Mouse (Mus musculus): Measurements from ENCODE around the gene Kxd1. TPM values are rescaled to one million over a fixed set of nuclear protein-coding genes. Genes with fewer than 3 reads are reported as not detected.
A peak's percentile ranks its signal among the peaks of the same experiment; 100 is the strongest.

Kxd1 gene
- polyA plus RNA-seq, 1 experiment from 2014 or later = 52.6 TPM

DNA sequence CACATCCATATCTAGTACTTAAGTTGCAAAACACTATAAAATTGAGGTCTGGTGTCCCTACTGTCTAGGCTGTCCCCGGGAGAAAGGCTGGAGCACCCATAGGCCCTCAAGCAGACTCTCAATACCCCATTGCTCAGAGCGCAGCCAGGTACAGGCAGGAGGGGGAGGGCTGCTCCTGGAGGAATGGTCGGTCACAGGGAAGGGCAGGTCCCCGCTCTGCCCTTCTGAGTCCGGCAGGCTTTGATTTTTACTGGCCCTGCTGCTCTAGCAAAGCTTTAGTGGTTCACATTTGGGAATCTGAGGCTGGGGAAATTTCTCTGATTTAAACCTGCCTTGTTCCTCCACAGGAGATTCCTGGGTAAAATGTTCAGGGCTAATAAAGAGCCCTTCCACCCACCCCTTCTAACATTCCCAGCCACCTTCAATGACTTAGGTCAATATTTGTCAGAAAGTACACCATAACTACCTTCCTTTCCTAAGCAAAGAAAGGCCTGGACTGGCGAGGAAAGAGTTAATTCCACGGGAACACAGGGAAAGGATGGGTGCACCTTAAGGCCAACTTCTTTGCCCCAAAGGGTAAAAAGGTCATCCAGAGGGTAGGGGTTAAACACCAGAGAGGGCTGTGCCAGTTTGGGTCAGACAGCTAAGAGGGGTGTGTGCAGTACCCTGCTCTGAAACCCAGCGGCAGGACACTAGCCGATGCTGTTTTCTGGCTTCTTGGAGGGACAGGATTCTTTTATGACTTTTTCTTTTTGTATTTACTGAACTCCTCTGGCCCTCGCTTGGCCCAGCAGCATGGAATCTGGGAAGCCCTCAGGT lies 37.5 kb downstream of the Kxd1 start:
- Histone ChIP-seq H3K27ac (ENCODE audit: low read depth, low read length) (no peak overlapping the region), H3K27me3 (ENCODE audit: control insufficient read depth, insufficient read depth, low read length) (peaks cover 99% of the 10 kb centered on the region), H3K36me3 (ENCODE audit: control insufficient read depth, insufficient read depth, low read length) (no peaks in the 10 kb centered on the region), H3K4me1 (replicated peaks; ENCODE audit: control insufficient read depth, insufficient read depth, low read length) (peaks cover 22% of the 10 kb centered on the region), H3K4me2 (replicated peaks; ENCODE audit: low read depth, low read length) (no peak overlapping the region), H3K9me3 (ENCODE audit: control insufficient read depth, low read length) (no peaks in the 10 kb centered on the region), H3K9ac (ENCODE audit: low read depth, low read length) (no peak overlapping the region), H3K4me3 (ENCODE audit: low read depth, low read length) (no peak overlapping the region)
- ATAC-seq (ENCODE audit: low FRiP score) = no peak
- DNase-seq (ENCODE audit: low spot score) = no peak
- 3% methylated on average over 10 of the region's 10 CpGs for WGBS

DNA sequence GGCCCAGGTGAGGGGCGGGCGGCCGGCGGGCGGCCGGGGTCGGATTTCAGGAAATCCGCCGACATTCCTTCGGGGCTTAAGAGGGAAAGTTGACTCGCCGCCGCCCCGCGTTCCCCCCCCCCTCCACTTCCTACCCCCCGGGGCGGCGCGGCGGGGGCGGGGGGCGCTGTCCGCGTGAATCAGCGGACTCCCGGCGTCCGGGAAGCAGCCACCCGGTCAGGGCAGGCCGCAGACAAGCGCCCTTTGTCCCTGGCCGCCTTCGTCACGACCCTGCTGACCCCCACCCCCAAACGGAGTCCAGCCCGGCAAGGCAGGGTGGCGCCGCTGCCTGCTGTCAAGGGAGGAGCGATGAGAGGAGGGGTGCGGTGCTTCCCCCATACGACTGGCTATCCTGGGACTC lies 38.2 kb downstream of the Kxd1 start:
- Histone ChIP-seq H3K4me2 (replicated peaks; ENCODE audit: low read depth, low read length) (peak overlapping the region; percentile 31), H3K36me3 (ENCODE audit: control insufficient read depth, insufficient read depth, low read length) (no peaks in the 10 kb centered on the region), H3K27me3 (ENCODE audit: control insufficient read depth, insufficient read depth, low read length) (peaks cover 98% of the 10 kb centered on the region), H3K4me3 (ENCODE audit: low read depth, low read length) (peak overlapping the region; percentile 16; the same call in 1 of the 2 replicates), H3K9me3 (ENCODE audit: control insufficient read depth, low read length) (no peaks in the 10 kb centered on the region), H3K9ac (ENCODE audit: low read depth, low read length) (0 out of 2 replicates have a peak overlapping the region, but pooled peaks have one; percentile 23), H3K27ac (ENCODE audit: low read depth, low read length) (no peak overlapping the region), H3K4me1 (replicated peaks; ENCODE audit: control insufficient read depth, insufficient read depth, low read length) (peaks cover 19% of the 10 kb centered on the region)
- WGBS = under 1% methylated on average over 32 of the region's 41 CpGs
- no peak for ATAC-seq (ENCODE audit: low FRiP score)
- DNase-seq (ENCODE audit: low spot score) = peak; percentile 39

DNA sequence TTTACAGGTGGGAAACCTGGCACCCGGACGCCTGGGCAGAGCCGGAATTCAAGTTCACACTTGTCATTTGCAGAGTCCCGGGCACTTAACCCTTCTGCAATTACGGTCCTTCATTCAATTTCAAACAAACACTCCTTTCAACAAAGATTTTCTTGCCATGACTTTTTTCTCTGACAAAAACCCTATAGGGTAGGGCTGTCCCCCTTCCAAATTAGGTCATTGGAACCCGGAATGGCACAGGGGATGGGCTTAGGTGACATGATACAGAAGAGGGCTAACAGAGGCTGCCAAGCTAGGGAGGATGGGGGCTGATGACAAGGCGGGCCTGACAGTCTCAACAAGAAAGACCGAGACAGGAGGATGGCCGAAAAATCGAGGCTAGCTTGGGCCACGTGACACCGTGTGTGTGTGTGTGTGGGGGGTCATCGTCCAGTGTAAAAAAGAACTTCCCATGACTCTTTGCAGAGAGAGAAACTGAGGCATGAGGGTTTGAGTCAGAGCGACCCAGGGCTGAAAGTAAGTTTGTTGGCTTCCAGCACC lies 38.8 kb downstream of the Kxd1 start:
- no peak overlapping the region for H3K9ac ChIP-seq (ENCODE audit: low read depth, low read length)
- H3K9me3 ChIP-seq (ENCODE audit: control insufficient read depth, low read length) = no peaks in the 10 kb centered on the region
- H3K36me3 ChIP-seq (ENCODE audit: control insufficient read depth, insufficient read depth, low read length) = no peaks in the 10 kb centered on the region
- 3% methylated on average over 14 of the region's 14 CpGs for WGBS
- DNase-seq (ENCODE audit: low spot score) (peak; percentile 42), ATAC-seq (ENCODE audit: low FRiP score) (no peak)
- peak overlapping the region; percentile 16; the same call in 1 of the 2 replicates for H3K4me3 ChIP-seq (ENCODE audit: low read depth, low read length)
- peak overlapping the region; percentile 31 for H3K4me2 ChIP-seq (replicated peaks; ENCODE audit: low read depth, low read length)
- H3K4me1 ChIP-seq (replicated peaks; ENCODE audit: control insufficient read depth, insufficient read depth, low read length) = peaks cover 19% of the 10 kb centered on the region
- no peak overlapping the region for H3K27ac ChIP-seq (ENCODE audit: low read depth, low read length)
- peaks cover 98% of the 10 kb centered on the region for H3K27me3 ChIP-seq (ENCODE audit: control insufficient read depth, insufficient read depth, low read length)

DNA sequence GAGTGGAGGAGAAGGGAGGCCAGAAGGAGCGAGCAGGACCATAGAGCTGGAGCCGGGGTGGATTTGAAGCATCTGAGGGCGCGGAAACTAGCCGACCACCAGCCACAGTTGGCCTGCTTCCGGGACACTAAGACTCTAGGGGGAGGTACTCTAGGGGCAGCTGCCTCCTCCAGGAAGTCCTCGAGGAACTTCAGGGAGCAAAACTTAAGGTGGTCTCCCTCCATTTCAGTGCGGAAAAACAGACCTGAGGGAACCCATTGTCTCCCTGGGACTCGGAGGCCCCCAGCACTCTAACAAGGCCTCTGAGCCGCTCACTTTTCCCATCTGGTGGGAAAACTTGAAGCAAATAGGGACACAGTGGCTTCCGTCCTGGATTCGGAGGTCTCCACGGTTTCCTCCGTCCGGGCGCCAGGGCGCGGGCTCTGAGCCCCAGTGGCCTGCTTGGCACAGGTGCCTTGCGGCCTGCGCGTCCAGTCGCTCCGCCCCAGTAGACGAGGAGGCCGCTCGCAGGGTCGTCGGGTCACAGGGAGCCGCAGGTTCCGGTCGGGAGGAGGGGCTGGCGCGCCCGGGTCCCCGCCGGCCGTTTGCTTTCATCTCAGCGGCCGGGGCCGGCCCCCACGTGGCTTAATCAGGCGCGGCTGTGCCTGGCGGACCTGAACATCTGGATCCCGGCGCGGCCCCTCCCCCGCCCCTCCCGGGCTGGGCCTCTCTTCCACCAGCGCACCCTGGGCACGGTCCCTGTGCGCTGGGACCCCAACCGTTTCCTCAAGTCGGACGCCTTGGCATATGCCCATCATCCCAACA lies 39.6 kb downstream of the Kxd1 start:
- peak overlapping the region; percentile 16; the same call in 1 of the 2 replicates for H3K9ac ChIP-seq (ENCODE audit: low read depth, low read length)
- ATAC-seq (ENCODE audit: low FRiP score) (no peak), DNase-seq (ENCODE audit: low spot score) (peak; percentile 59)
- H3K4me2 ChIP-seq (replicated peaks; ENCODE audit: low read depth, low read length) = peak overlapping the region; percentile 38
- peaks cover 90% of the 10 kb centered on the region for H3K27me3 ChIP-seq (ENCODE audit: control insufficient read depth, insufficient read depth, low read length)
- 2% methylated on average over 55 of the region's 55 CpGs for WGBS
- no peak overlapping the region for H3K27ac ChIP-seq (ENCODE audit: low read depth, low read length)
- peaks cover 19% of the 10 kb centered on the region for H3K4me1 ChIP-seq (replicated peaks; ENCODE audit: control insufficient read depth, insufficient read depth, low read length)
- peak overlapping the region; percentile 25 for H3K4me3 ChIP-seq (ENCODE audit: low read depth, low read length)
- H3K36me3 ChIP-seq (ENCODE audit: control insufficient read depth, insufficient read depth, low read length) = no peaks in the 10 kb centered on the region
- H3K9me3 ChIP-seq (ENCODE audit: control insufficient read depth, low read length) = no peaks in the 10 kb centered on the region

DNA sequence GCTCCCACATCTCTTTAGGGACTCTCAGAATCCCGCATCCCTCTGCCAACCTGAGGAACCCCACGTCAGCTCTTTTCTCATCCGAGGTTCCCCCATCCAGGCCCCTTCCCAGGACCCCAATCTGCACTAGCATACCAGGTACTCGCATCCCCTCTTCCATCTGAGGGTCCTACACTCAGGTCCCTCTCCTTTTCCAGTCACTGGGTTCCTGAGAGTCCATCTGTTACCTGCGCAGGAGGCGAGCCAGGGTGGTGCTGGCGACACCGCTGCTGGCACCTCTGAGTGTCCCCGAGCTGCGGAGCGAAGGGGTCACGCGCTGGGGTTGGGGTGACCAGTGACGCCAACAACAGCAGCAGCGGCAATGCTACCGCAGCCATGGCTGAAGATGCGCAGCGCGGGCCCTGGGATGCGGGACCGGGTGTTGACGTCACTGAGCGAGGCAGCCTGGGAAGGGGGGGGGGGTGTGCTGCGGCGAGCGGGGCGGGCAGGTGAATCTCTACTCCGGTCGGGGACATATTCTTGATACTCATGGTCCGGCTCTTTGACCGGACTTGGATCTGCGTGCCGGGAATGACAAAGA lies 40.7 kb downstream of the Kxd1 start, which contains the start of gene Tmem59l:
Gene Tmem59l, minus strand, starts transcription at position 418 of the 580 bp plus-strand sequence.
- peaks cover 17% of the 10 kb centered on the region for H3K4me1 ChIP-seq (replicated peaks; ENCODE audit: control insufficient read depth, insufficient read depth, low read length)
- DNase-seq (ENCODE audit: low spot score) (peak; percentile 48), ATAC-seq (ENCODE audit: low FRiP score) (peak; percentile 33; the same call in 1 of the 2 replicates)
- peak within 1 kb of the TSS; percentile 63 for H3K4me2 ChIP-seq (replicated peaks; ENCODE audit: low read depth, low read length)
- 3% methylated on average over 33 of the region's 33 CpGs for WGBS
- H3K4me3 ChIP-seq (ENCODE audit: low read depth, low read length) = peak within 1 kb of the TSS; percentile 37
- H3K27ac ChIP-seq (ENCODE audit: low read depth, low read length) = no peak within 1 kb of the TSS
- no peaks in the 10 kb centered on the region for H3K36me3 ChIP-seq (ENCODE audit: control insufficient read depth, insufficient read depth, low read length)
- H3K9ac ChIP-seq (ENCODE audit: low read depth, low read length) = peak within 1 kb of the TSS; percentile 60
- no peaks in the 10 kb centered on the region for H3K9me3 ChIP-seq (ENCODE audit: control insufficient read depth, low read length)
- peaks cover 82% of the 10 kb centered on the region for H3K27me3 ChIP-seq (ENCODE audit: control insufficient read depth, insufficient read depth, low read length)

DNA sequence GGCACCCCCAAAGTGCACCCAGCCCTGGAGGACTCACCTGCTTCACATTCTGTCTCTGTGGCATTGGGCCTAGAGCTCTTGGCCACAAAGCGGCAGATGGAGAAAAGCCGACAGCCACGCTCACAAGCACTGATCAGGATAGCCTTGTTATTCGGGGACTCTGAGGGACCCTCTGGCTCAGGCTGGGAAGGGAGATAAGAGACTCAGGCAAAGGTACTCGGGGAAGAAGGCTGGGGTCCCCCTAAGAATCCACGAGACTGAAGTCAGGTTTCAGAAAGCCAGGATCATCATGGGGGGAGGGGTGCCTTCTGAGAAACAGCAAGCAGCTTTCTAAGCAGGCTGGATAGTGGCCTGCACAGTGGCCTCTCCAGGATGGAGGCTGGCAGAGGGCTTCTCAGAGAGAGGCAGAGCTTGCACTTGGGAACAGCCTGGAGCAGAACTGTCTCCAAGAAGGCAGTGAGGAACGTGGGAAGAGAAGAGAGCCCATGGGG lies 41.5 kb downstream of the Kxd1 start:
- peaks cover 17% of the 10 kb centered on the region for H3K4me1 ChIP-seq (replicated peaks; ENCODE audit: control insufficient read depth, insufficient read depth, low read length)
- no peak for DNase-seq (ENCODE audit: low spot score)
- H3K9me3 ChIP-seq (ENCODE audit: control insufficient read depth, low read length) = no peaks in the 10 kb centered on the region
- H3K4me3 ChIP-seq (ENCODE audit: low read depth, low read length) = no peak overlapping the region
- no peak overlapping the region for H3K9ac ChIP-seq (ENCODE audit: low read depth, low read length)
- no peak overlapping the region; the same call in 1 of the 2 replicates for H3K4me2 ChIP-seq (replicated peaks; ENCODE audit: low read depth, low read length)
- WGBS = 52% methylated on average over 7 of the region's 7 CpGs
- no peak for ATAC-seq (ENCODE audit: low FRiP score)
- no peak overlapping the region for H3K27ac ChIP-seq (ENCODE audit: low read depth, low read length)
- H3K36me3 ChIP-seq (ENCODE audit: control insufficient read depth, insufficient read depth, low read length) = no peaks in the 10 kb centered on the region
- H3K27me3 ChIP-seq (ENCODE audit: control insufficient read depth, insufficient read depth, low read length) = peaks cover 74% of the 10 kb centered on the region

DNA sequence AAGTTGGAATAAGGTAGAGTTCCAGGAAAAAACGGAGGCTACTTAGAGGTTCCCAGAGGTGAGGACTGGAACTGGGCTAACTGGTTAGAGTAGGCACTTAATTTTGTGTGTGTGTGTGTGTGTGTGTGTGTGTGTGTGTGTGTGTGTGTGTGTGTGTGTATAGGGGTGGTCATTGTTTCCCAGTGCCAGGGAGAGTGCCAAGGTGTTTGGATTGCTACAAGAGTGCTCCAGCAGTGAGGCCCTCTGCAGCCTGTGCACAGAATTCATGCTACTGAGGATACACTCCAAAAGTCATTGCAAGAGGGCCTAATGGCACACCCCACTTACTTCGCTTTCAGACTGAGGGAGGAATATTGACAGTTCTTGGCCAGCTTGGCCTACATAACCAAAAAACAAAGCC lies 44.8 kb downstream of the Kxd1 start:
- no peak overlapping the region for H3K9ac ChIP-seq (ENCODE audit: low read depth, low read length)
- H3K27me3 ChIP-seq (ENCODE audit: control insufficient read depth, insufficient read depth, low read length) = peaks cover 41% of the 10 kb centered on the region
- H3K9me3 ChIP-seq (ENCODE audit: control insufficient read depth, low read length) = no peaks in the 10 kb centered on the region
- 43% methylated on average over 2 of the region's 2 CpGs for WGBS
- ATAC-seq (ENCODE audit: low FRiP score) (no peak), DNase-seq (ENCODE audit: low spot score) (no peak)
- H3K27ac ChIP-seq (ENCODE audit: low read depth, low read length) = no peak overlapping the region
- H3K36me3 ChIP-seq (ENCODE audit: control insufficient read depth, insufficient read depth, low read length) = no peaks in the 10 kb centered on the region
- no peak overlapping the region for H3K4me3 ChIP-seq (ENCODE audit: low read depth, low read length)
- H3K4me2 ChIP-seq (replicated peaks; ENCODE audit: low read depth, low read length) = no peak overlapping the region
- H3K4me1 ChIP-seq (replicated peaks; ENCODE audit: control insufficient read depth, insufficient read depth, low read length) = peaks cover 4% of the 10 kb centered on the region

DNA sequence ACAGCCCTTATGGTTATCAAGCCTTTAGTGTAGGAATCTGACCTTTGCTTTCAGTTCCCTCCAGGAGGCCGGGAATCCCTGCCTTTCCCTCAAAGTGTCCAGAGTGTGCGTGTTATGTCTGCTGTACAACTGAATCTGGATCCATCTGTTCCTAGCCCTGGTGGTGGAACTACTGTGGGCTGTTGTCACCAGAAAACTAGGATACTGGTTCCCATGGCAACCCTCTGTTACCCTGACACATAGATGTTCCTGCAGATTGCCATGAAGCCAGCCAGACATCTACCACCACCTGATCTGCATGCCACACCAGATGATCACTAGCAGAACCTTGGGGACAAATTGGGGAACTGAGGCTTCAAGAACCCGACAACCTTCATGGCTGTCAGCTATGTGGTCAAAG lies 45.8 kb downstream of the Kxd1 start:
- Histone ChIP-seq H3K27me3 (ENCODE audit: control insufficient read depth, insufficient read depth, low read length) (peaks cover 32% of the 10 kb centered on the region), H3K4me2 (replicated peaks; ENCODE audit: low read depth, low read length) (no peak overlapping the region), H3K9ac (ENCODE audit: low read depth, low read length) (no peak overlapping the region), H3K4me3 (ENCODE audit: low read depth, low read length) (no peak overlapping the region), H3K4me1 (replicated peaks; ENCODE audit: control insufficient read depth, insufficient read depth, low read length) (peaks cover under 1% of the 10 kb centered on the region; the same call in 1 of the 2 replicates), H3K36me3 (ENCODE audit: control insufficient read depth, insufficient read depth, low read length) (no peaks in the 10 kb centered on the region), H3K9me3 (ENCODE audit: control insufficient read depth, low read length) (no peaks in the 10 kb centered on the region), H3K27ac (ENCODE audit: low read depth, low read length) (no peak overlapping the region)
- DNase-seq (ENCODE audit: low spot score) = no peak
- 70% methylated on average over 3 of the region's 3 CpGs for WGBS
- no peak for ATAC-seq (ENCODE audit: low FRiP score)

Data from hindbrain, embryonic 11.5 days (tissue).